Mouse (Mus musculus): ENCODE results near the gene Polr3a.
"Not testable (repeated sequence)": the region's sequence is repeated elsewhere in the genome, so short reads cannot be mapped to it uniquely, and the experiment has no call there.

Gene Polr3a

GRCm38 (mm10) chr14:24491266-24491981 is 4.6 kb upstream of the Polr3a start:
- no peak for DNase-seq

GRCm38 (mm10) chr14:24490468-24491265 is 3.8 kb upstream of the Polr3a start:
- DNase-seq = peak; percentile 99

- DNase-seq = not testable (repeated sequence)
These were observed 2.9 kb upstream of the Polr3a start for GRCm38 (mm10) chr14:24489772-24490171.

- no peak for DNase-seq
These were observed 554 bp downstream of the Polr3a start for GRCm38 (mm10) chr14:24486241-24486767.

- DNase-seq = no peak
These were observed 18.1 kb downstream of the Polr3a start for GRCm38 (mm10) chr14:24468806-24469205.

GRCm38 (mm10) chr14:24458191-24458590 is 28.7 kb downstream of the Polr3a start:
- no peak for DNase-seq

GRCm38 (mm10) chr14:24443529-24443928 is 43.3 kb downstream of the Polr3a start:
- DNase-seq = not testable (repeated sequence)

Data from cerebellum, postnatal 14 days (tissue).